Mouse (Mus musculus) midbrain, embryonic 11.5 days (tissue): ENCODE results near the gene Zfp169. TPM values are rescaled to one million over a fixed set of nuclear protein-coding genes. Genes with fewer than 3 reads are reported as not detected.
A peak's percentile ranks its signal among the peaks of the same experiment; 100 is the strongest.

ENCODE experiments used
- ATAC-seq: fragments of 200-750 bp; cut with Nextera tagmentation; 2 replicates; pipeline ENCODE4 v1.8.0; 2017; ENCODE audit warnings: moderate TSS enrichment, moderate library complexity; ENCODE audit not compliant: low FRiP score
- DNase-seq: peaks from one replicate; pipeline ENCODE4 v3.0.0; 2015; ENCODE audit warnings: low spot score; ENCODE audit errors: missing footprints
- H3K27ac ChIP-seq: fragments of 300-500 bp; sonication (generic); 2 replicates; pipeline ENCODE4 v1.5.1; 2014; ENCODE audit warnings: low read depth, low read length
- H3K27me3 ChIP-seq: fragments of 300-500 bp; sonication (generic); 2 replicates; pipeline ENCODE4 v1.6.1; 2014; ENCODE audit warnings: mild to moderate bottlenecking, low read length, moderate library complexity, mixed read lengths; ENCODE audit not compliant: control insufficient read depth, insufficient read depth
- H3K36me3 ChIP-seq: fragments of 300-500 bp; sonication (generic); 2 replicates; pipeline ENCODE4 v1.6.1; 2014; ENCODE audit warnings: mild to moderate bottlenecking, low read length, moderate library complexity, mixed read lengths; ENCODE audit not compliant: control insufficient read depth, insufficient read depth
- H3K4me1 ChIP-seq: fragments of 300-500 bp; sonication (generic); 2 replicates; pipeline ENCODE4 v1.6.1; 2014; ENCODE audit warnings: low read length; ENCODE audit not compliant: control insufficient read depth, insufficient read depth
- H3K4me2 ChIP-seq: fragments of 300-500 bp; sonication (generic); 2 replicates; pipeline ENCODE4 v1.6.1; 2014; ENCODE audit warnings: mild to moderate bottlenecking, moderate library complexity
- H3K4me3 ChIP-seq: fragments of 300-500 bp; sonication (generic); 2 replicates; pipeline ENCODE4 v1.5.1; 2014; ENCODE audit warnings: low read depth, low read length
- H3K9ac ChIP-seq: fragments of 300-500 bp; sonication (generic); 2 replicates; pipeline ENCODE4 v1.6.1; 2014; ENCODE audit warnings: low read length
- H3K9me3 ChIP-seq: fragments of 300-500 bp; sonication (generic); 2 replicates; pipeline ENCODE4 v1.6.1; 2016; ENCODE audit warnings: low read length; ENCODE audit not compliant: control insufficient read depth
- WGBS: fragments of 180-500 bp; shearing (Covaris S2); extraction: QIAGEN DNeasy Blood & Tissue Kit; methylation state at CpG from one replicate; pipeline ENCODE4 v1.1.7; 2014; 5-methylcytosine and 5-hydroxymethylcytosine counted together
- polyA plus RNA-seq: library from polyadenylated mRNA; unstranded; fragments of >200 nt; fragmentation: Nextera tagmentation; extraction: Ambion mirVana; gene quantifications from 2 replicates; pipeline ENCODE4 v1.2.1, GENCODE M21; 2014

Gene Zfp169
- polyA plus RNA-seq, 1 experiment from 2014 or later = 8.5 TPM

GRCm38 (mm10) chr13:48493183-48493582, 20.1 kb downstream of the Zfp169 start:
- H3K36me3 ChIP-seq = peaks cover 22% of the 10 kb centered on the region
- ATAC-seq (no peak), DNase-seq (no peak)
- H3K4me1 ChIP-seq = peaks cover 5% of the 10 kb centered on the region
- H3K27me3 ChIP-seq = no peaks in the 10 kb centered on the region
- no peak overlapping the region for H3K27ac ChIP-seq
- peaks cover 4% of the 10 kb centered on the region; the same call in 1 of the 2 replicates for H3K9me3 ChIP-seq
- no peak overlapping the region for H3K4me2 ChIP-seq
- no peak overlapping the region for H3K4me3 ChIP-seq
- whole genome bisulfite sequencing = 84% methylated on average over 4 of the region's 5 CpGs
- H3K9ac ChIP-seq = no peak overlapping the region

- no peak overlapping the region for H3K27ac ChIP-seq
- no peak overlapping the region for H3K9ac ChIP-seq
- ATAC-seq (no peak), DNase-seq (no peak)
- H3K36me3 ChIP-seq = peaks cover 23% of the 10 kb centered on the region
- H3K4me1 ChIP-seq = no peaks in the 10 kb centered on the region
- WGBS = 90% methylated on average over 35 of the region's 35 CpGs
- no peak overlapping the region for H3K4me3 ChIP-seq
- H3K27me3 ChIP-seq = no peaks in the 10 kb centered on the region
- peaks cover under 1% of the 10 kb centered on the region; the same call in 1 of the 2 replicates for H3K9me3 ChIP-seq
- H3K4me2 ChIP-seq = no peak overlapping the region
These were observed 22.7 kb downstream of the Zfp169 start for GRCm38 (mm10) chr13:48490396-48491182.

- 0 out of 2 replicates have a peak, but pooled peaks cover 2% of the 10 kb centered on the region for H3K36me3 ChIP-seq
- no peaks in the 10 kb centered on the region for H3K4me1 ChIP-seq
- peak; percentile 51 for DNase-seq
- no peak overlapping the region for H3K4me2 ChIP-seq
- H3K9me3 ChIP-seq = no peaks in the 10 kb centered on the region
- H3K9ac ChIP-seq = no peak overlapping the region
- WGBS = 90% methylated on average over 4 of the region's 4 CpGs
- H3K27ac ChIP-seq = no peak overlapping the region
- H3K4me3 ChIP-seq = no peak overlapping the region
- H3K27me3 ChIP-seq = no peaks in the 10 kb centered on the region
- no peak for ATAC-seq
These were observed 29.6 kb downstream of the Zfp169 start for GRCm38 (mm10) chr13:48483606-48484005.

GRCm38 (mm10) chr13:48468656-48469180, 44.5 kb downstream of the Zfp169 start:
- DNase-seq (peak; percentile 72), ATAC-seq (no peak)
- Histone ChIP-seq H3K4me1 (no peaks in the 10 kb centered on the region), H3K9ac (no peak overlapping the region), H3K9me3 (no peaks in the 10 kb centered on the region), H3K36me3 (no peaks in the 10 kb centered on the region), H3K4me3 (no peak overlapping the region), H3K4me2 (no peak overlapping the region), H3K27me3 (no peaks in the 10 kb centered on the region), H3K27ac (no peak overlapping the region)
- WGBS = 60% methylated on average over 15 of the region's 15 CpGs

GRCm38 (mm10) chr13:48466186-48466585, 47.1 kb downstream of the Zfp169 start:
- no peak overlapping the region for H3K27ac ChIP-seq
- no peak overlapping the region for H3K4me2 ChIP-seq
- no peaks in the 10 kb centered on the region for H3K4me1 ChIP-seq
- no peaks in the 10 kb centered on the region for H3K36me3 ChIP-seq
- no peak overlapping the region for H3K4me3 ChIP-seq
- DNase-seq (peak; percentile 28), ATAC-seq (no peak)
- peak overlapping the region; percentile 22; the same call in 1 of the 2 replicates for H3K9ac ChIP-seq
- no peaks in the 10 kb centered on the region for H3K27me3 ChIP-seq
- H3K9me3 ChIP-seq = no peaks in the 10 kb centered on the region
- WGBS = 77% methylated on average over 10 of the region's 10 CpGs

- Histone ChIP-seq H3K27me3 (no peaks in the 10 kb centered on the region), H3K9ac (no peak overlapping the region), H3K9me3 (no peaks in the 10 kb centered on the region), H3K4me3 (no peak overlapping the region), H3K36me3 (no peaks in the 10 kb centered on the region), H3K27ac (no peak overlapping the region), H3K4me1 (no peaks in the 10 kb centered on the region), H3K4me2 (no peak overlapping the region)
- peak; percentile 97 for DNase-seq
- ATAC-seq = no peak
- WGBS = 19% methylated on average over 4 of the region's 4 CpGs
These were observed 49.1 kb downstream of the Zfp169 start for GRCm38 (mm10) chr13:48464170-48464569.

GRCm38 (mm10) chr13:48459280-48459679, 54.0 kb downstream of the Zfp169 start:
- Histone ChIP-seq H3K27ac (no peak overlapping the region), H3K36me3 (no peaks in the 10 kb centered on the region), H3K4me3 (no peak overlapping the region), H3K4me1 (no peaks in the 10 kb centered on the region), H3K27me3 (no peaks in the 10 kb centered on the region), H3K9me3 (no peaks in the 10 kb centered on the region), H3K9ac (no peak overlapping the region), H3K4me2 (no peak overlapping the region)
- no peak for ATAC-seq
- WGBS = 88% methylated on average over 5 of the region's 5 CpGs
- peak; percentile 60 for DNase-seq

- Histone ChIP-seq H3K4me3 (no peak overlapping the region), H3K36me3 (no peaks in the 10 kb centered on the region), H3K4me2 (no peak overlapping the region), H3K9ac (no peak overlapping the region), H3K4me1 (0 out of 2 replicates have a peak, but pooled peaks cover 2% of the 10 kb centered on the region), H3K27ac (no peak overlapping the region), H3K27me3 (peaks cover 3% of the 10 kb centered on the region; the same call in 1 of the 2 replicates), H3K9me3 (no peaks in the 10 kb centered on the region)
- DNase-seq = no peak
- 45% methylated on average over 4 of the region's 4 CpGs for WGBS
- no peak for ATAC-seq
These were observed 65.1 kb downstream of the Zfp169 start for GRCm38 (mm10) chr13:48448119-48448518.

- no peak overlapping the region for H3K27ac ChIP-seq
- 0 out of 2 replicates have a peak, but pooled peaks cover 2% of the 10 kb centered on the region for H3K4me1 ChIP-seq
- peaks cover 3% of the 10 kb centered on the region; the same call in 1 of the 2 replicates for H3K27me3 ChIP-seq
- DNase-seq (no peak), ATAC-seq (no peak)
- no peaks in the 10 kb centered on the region for H3K9me3 ChIP-seq
- H3K4me3 ChIP-seq = no peak overlapping the region
- H3K9ac ChIP-seq = no peak overlapping the region
- WGBS = 21% methylated on average over 8 of the region's 8 CpGs
- H3K4me2 ChIP-seq = no peak overlapping the region
- H3K36me3 ChIP-seq = no peaks in the 10 kb centered on the region
These were observed 69.3 kb downstream of the Zfp169 start for GRCm38 (mm10) chr13:48443996-48444395.
